ENCODE assay signal across 9 mouse cellular contexts in genomic region chrX:84001294-84001693, GRCm38 (mm10).
A peak's percentile ranks its signal among the peaks of the same experiment; 100 is the strongest.
DNase-seq lines count a peak whose midpoint lies in the region; ATAC-seq and TF ChIP-seq lines count a peak whose summit lies in the region.
"Had no signal": no experiment of that assay in that cellular context is flagged by ENCODE, and none has a peak within 500 bp of the region (broad histone marks: within the 10 kb centered on the region; RNA-seq: fewer than 3 reads in every experiment).

No protein-coding gene starts in this region.

- no peak overlapping the region for H3K4me3 ChIP-seq in forebrain, embryonic 11.5 days (ENCODE audit: low read depth, low read length)
- H3K4me3 ChIP-seq in forebrain, embryonic 12.5 days (replicated peaks) = no peak overlapping the region
- no peak overlapping the region for H3K4me3 ChIP-seq in kidney, embryonic 16.5 days (ENCODE audit: low read length)
- no peak overlapping the region for H3K4me3 ChIP-seq in liver, postnatal 0 days (ENCODE audit: low read depth, low read length)

- no peaks in the 10 kb centered on the region for H3K36me3 ChIP-seq in forebrain, embryonic 11.5 days (ENCODE audit: control insufficient read depth, insufficient read depth, low read length)
- no peaks in the 10 kb centered on the region for H3K36me3 ChIP-seq in forebrain, embryonic 12.5 days (replicated peaks)
- no peaks in the 10 kb centered on the region for H3K36me3 ChIP-seq in kidney, embryonic 16.5 days (ENCODE audit: insufficient read depth, low read length)
- no peaks in the 10 kb centered on the region for H3K36me3 ChIP-seq in liver, postnatal 0 days (replicated peaks; ENCODE audit: insufficient read depth, low read length)

- H3K4me2 ChIP-seq in forebrain, embryonic 11.5 days (ENCODE audit: low read depth, low read length, severe bottlenecking) = no peak overlapping the region
- H3K4me2 ChIP-seq in forebrain, embryonic 12.5 days = no peak overlapping the region
- H3K4me2 ChIP-seq in kidney, embryonic 16.5 days (replicated peaks; ENCODE audit: low read depth, low read length) = no peak overlapping the region
- H3K4me2 ChIP-seq in liver, postnatal 0 days (ENCODE audit: low read depth, low read length) = no peak overlapping the region

- no peak overlapping the region for H3K27ac ChIP-seq in forebrain, embryonic 11.5 days (ENCODE audit: low read depth, low read length)
- H3K27ac ChIP-seq in forebrain, embryonic 12.5 days = no peak overlapping the region
- no peak overlapping the region for H3K27ac ChIP-seq in kidney, embryonic 16.5 days (ENCODE audit: low read length)
- H3K27ac ChIP-seq in liver, postnatal 0 days (ENCODE audit: low read depth) = no peak overlapping the region
- H3K27ac ChIP-seq: macrophage had no signal

- H3K4me1 ChIP-seq in forebrain, embryonic 11.5 days (replicated peaks; ENCODE audit: control insufficient read depth, insufficient read depth, low read length) = no peaks in the 10 kb centered on the region
- no peaks in the 10 kb centered on the region for H3K4me1 ChIP-seq in forebrain, embryonic 12.5 days
- no peaks in the 10 kb centered on the region for H3K4me1 ChIP-seq in kidney, embryonic 16.5 days (ENCODE audit: insufficient read depth, low read length)
- H3K4me1 ChIP-seq in liver, postnatal 0 days (ENCODE audit: insufficient read depth) = no peaks in the 10 kb centered on the region

- peak; percentile 58 for ATAC-seq in forebrain, embryonic 11.5 days (replicated peaks; ENCODE audit: low FRiP score)
- no peak for ATAC-seq in forebrain, embryonic 12.5 days (ENCODE audit: low FRiP score)
- ATAC-seq in kidney, embryonic 16.5 days (ENCODE audit: low FRiP score, low TSS enrichment) = peak; percentile 59; the same call in 1 of the 2 replicates
- ATAC-seq in liver, postnatal 0 days = no peak
- no peak for ATAC-seq in erythroid progenitor cell, adult 5-6 weeks (replicated peaks; ENCODE audit: low FRiP score, poor library complexity, severe bottlenecking)

- no peaks in the 10 kb centered on the region for H3K9me3 ChIP-seq in forebrain, embryonic 11.5 days (ENCODE audit: control insufficient read depth, low read length)
- no peaks in the 10 kb centered on the region for H3K9me3 ChIP-seq in forebrain, embryonic 12.5 days
- no peaks in the 10 kb centered on the region for H3K9me3 ChIP-seq in kidney, embryonic 16.5 days (ENCODE audit: low read length)
- H3K9me3 ChIP-seq in liver, postnatal 0 days (ENCODE audit: low read length) = no peaks in the 10 kb centered on the region

- peak; percentile 66 for TF ChIP-seq CTCF in liver, postnatal 0 days (IDR thresholded peaks at IDR 0.05; ENCODE audit: low read depth)

- peak; percentile 65 for DNase-seq in forebrain, embryonic 11.5 days (ENCODE audit: low spot score)
- peak; percentile 2 for DNase-seq in right cerebral cortex, adult 18-20 months
- DNase-seq in right cerebral cortex, postnatal 36 days (ENCODE audit: low spot score in 2 of 2) = no peak
- DNase-seq in cerebellum, postnatal 14 days = peak; percentile 70 to 75
- peak; percentile 27 for DNase-seq in liver, postnatal 0 days

- H3K27me3 ChIP-seq in forebrain, embryonic 11.5 days (ENCODE audit: control insufficient read depth, insufficient read depth, low read length) = no peaks in the 10 kb centered on the region
- no peaks in the 10 kb centered on the region for H3K27me3 ChIP-seq in forebrain, embryonic 12.5 days
- no peaks in the 10 kb centered on the region for H3K27me3 ChIP-seq in kidney, embryonic 16.5 days (ENCODE audit: insufficient read depth, low read length)
- no peaks in the 10 kb centered on the region for H3K27me3 ChIP-seq in liver, postnatal 0 days (ENCODE audit: insufficient read depth, low read length)

- H3K9ac ChIP-seq in forebrain, embryonic 11.5 days (ENCODE audit: low read length) = no peak overlapping the region
- H3K9ac ChIP-seq in forebrain, embryonic 12.5 days = no peak overlapping the region
- H3K9ac ChIP-seq in kidney, embryonic 16.5 days (replicated peaks; ENCODE audit: low read length) = no peak overlapping the region
- no peak overlapping the region for H3K9ac ChIP-seq in liver, postnatal 0 days (replicated peaks)

- WGBS in forebrain, embryonic 11.5 days = 37% methylated on average over 7 of the region's 7 CpGs
- 32% methylated on average over 7 of the region's 7 CpGs for WGBS in forebrain, embryonic 12.5 days
- 45% methylated on average over 7 of the region's 7 CpGs for WGBS in kidney, embryonic 16.5 days
- WGBS in liver, postnatal 0 days (ENCODE audit: insufficient replicate concordance) = 39% methylated on average over 7 of the region's 7 CpGs

- no peak for TF ChIP-seq EP300 in liver, postnatal 0 days (IDR thresholded peaks at IDR 0.05; ENCODE audit: low read depth)

Comparison
In these comparisons a context has a peak if more than half of its experiments do, and no peak if none do; other contexts are left out.
1. ATAC-seq: peak in forebrain, embryonic 11.5 days (single experiment) and kidney, embryonic 16.5 days (single experiment); none in forebrain, embryonic 12.5 days (single experiment), liver, postnatal 0 days (single experiment) and erythroid progenitor cell, adult 5-6 weeks (single experiment).
2. DNase-seq: peak in forebrain, embryonic 11.5 days (single experiment), right cerebral cortex, adult 18-20 months (single experiment), cerebellum, postnatal 14 days (2 of 2) and liver, postnatal 0 days (single experiment); none in right cerebral cortex, postnatal 36 days (0 of 2).